Mouse (Mus musculus): ENCODE measurements around the gene Gm21854.
"Not testable (repeated sequence)": the region's sequence is repeated elsewhere in the genome, so short reads cannot be mapped to it uniquely, and the experiment has no call there.

Gm21854 gene

DNA sequence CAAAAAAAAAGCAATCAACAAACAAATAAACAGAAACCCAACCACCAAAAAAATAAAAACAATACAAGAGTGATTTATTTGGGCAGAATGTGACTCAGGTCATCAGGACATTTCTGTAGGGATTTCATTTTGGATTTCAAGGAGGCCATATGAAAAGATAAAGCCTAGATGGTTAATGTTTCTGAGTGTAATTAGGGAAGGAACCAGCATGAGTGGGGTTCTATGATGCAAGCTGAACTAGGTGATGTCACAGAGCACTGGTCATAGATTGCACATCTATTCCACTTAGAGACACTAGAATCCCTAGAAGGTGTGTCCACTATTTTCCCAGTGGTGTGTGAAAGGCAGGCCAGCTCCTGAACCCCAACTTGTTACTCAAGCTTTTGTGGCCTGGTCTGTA is at the start of gene Gm21854:
Gene Gm21854, plus strand, starts transcription at position 301 of the 400 bp plus-strand sequence.
- not testable (repeated sequence) for DNase-seq (ENCODE audit: low read depth, low spot score)
